Mouse (Mus musculus) thymus, adult 2 months (tissue): ENCODE results near the gene Ttc5. TPM values are rescaled to one million over a fixed set of nuclear protein-coding genes. Genes with fewer than 3 reads are reported as not detected.

Experiments
- DNase-seq: peaks from one replicate; pipeline ENCODE4 v3.0.0; 2021
- H3K27ac ChIP-seq: fragments of 200-500 bp; 2 replicates; pipeline ENCODE4 v1.5.1; 2012; ENCODE audit warnings: low read length, control low read depth; ENCODE audit not compliant: control insufficient read depth, insufficient read depth
- H3K27me3 ChIP-seq: fragments of 200-500 bp; 2 replicates; pipeline ENCODE4 v1.6.1; 2012; ENCODE audit warnings: mild to moderate bottlenecking, low read length, moderate library complexity, mixed read lengths; ENCODE audit not compliant: control insufficient read depth, insufficient read depth
- H3K36me3 ChIP-seq: fragments of 200-500 bp; 2 replicates; pipeline ENCODE4 v1.6.1; 2012; ENCODE audit warnings: mild to moderate bottlenecking, low read length, moderate library complexity; ENCODE audit not compliant: control insufficient read depth, insufficient read depth
- H3K4me1 ChIP-seq: fragments of 200-500 bp; replicated peaks from 2 replicates; pipeline ENCODE4 v1.6.1; 2012; ENCODE audit warnings: low read length; ENCODE audit not compliant: control insufficient read depth, insufficient read depth
- H3K4me3 ChIP-seq: fragments of 200-500 bp; 2 replicates; pipeline ENCODE4 v1.5.1; 2012; ENCODE audit warnings: mild to moderate bottlenecking, low read length, control low read depth, moderate library complexity; ENCODE audit not compliant: control insufficient read depth, insufficient read depth
- CTCF ChIP-seq: fragments of 200-500 bp; IDR thresholded peaks from 2 replicates; pipeline ENCODE4 v1.5.1; 2012; ENCODE audit warnings: mild to moderate bottlenecking, control low read depth, low read length, moderate library complexity, borderline replicate concordance; ENCODE audit not compliant: control insufficient read depth, poor library complexity, insufficient read depth; ENCODE audit errors: extremely low read depth
- POLR2A ChIP-seq: fragments of 200-500 bp; IDR thresholded peaks from 2 replicates; pipeline ENCODE4 v1.6.1; 2012; ENCODE audit warnings: mild to moderate bottlenecking, low read length, control low read depth, moderate library complexity; ENCODE audit not compliant: control insufficient read depth, poor library complexity, insufficient read depth; ENCODE audit errors: extremely low read depth
- WGBS: fragments of 180-500 bp; shearing (Covaris S2); methylation state at CpG from one replicate; pipeline ENCODE4 v1.1.7; 2018; 5-methylcytosine and 5-hydroxymethylcytosine counted together
- polyA plus RNA-seq: library from polyadenylated mRNA; depleted of rRNA; stranded (reverse); fragments of >200 nt; gene quantifications from 2 replicates; pipeline ENCODE4 v1.2.3, GENCODE M21; 2012

The Ttc5 gene
- polyA plus RNA-seq, 1 experiment = 50.5 TPM

DNA sequence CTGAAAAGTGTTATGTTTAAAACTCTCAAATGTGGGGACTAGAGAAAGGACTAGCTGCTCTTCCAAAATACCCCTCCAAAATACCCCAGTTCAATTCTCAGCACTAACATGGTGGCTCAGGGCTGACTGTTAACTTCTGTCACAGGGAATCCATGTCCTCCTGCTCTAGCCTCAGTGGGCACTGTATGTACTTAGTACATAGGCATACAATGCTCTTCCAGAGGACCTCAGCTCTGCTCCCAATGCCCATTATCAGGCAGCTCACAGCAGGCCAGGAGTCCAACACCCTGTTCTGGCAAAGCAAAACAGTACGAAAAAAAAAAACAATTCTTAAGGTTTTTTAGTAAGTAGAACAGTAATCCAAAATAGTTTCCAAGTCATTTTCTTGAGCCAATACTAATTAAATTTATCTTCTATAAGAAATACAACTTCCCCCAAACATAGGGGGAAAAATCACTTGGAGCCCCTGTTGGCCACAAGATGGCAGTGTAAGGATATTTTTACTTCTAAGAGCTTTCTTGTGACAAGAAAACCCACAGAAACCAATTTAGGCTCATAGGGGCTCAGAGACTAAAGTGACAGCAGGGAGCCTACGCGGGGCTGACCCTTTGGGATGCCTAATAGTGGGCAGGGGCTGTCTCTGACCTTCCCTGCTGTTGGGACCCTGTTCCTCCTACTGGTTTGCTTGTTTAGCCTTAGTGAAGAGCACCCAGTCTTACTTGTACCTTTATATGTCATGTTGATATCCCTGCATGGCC lies 14.4 kb upstream of the Ttc5 start:
- 15% methylated on average over 3 of the region's 3 CpGs for WGBS
- no peaks in the 10 kb centered on the region for H3K27me3 ChIP-seq
- no peaks in the 10 kb centered on the region; the same call in 1 of the 2 replicates for H3K4me1 ChIP-seq
- H3K36me3 ChIP-seq = no peaks in the 10 kb centered on the region
- no peak overlapping the region for H3K4me3 ChIP-seq
- H3K27ac ChIP-seq = no peak overlapping the region
- TF ChIP-seq POLR2A = no peak
- no peak for TF ChIP-seq CTCF
- DNase-seq = peak; percentile 29

DNA sequence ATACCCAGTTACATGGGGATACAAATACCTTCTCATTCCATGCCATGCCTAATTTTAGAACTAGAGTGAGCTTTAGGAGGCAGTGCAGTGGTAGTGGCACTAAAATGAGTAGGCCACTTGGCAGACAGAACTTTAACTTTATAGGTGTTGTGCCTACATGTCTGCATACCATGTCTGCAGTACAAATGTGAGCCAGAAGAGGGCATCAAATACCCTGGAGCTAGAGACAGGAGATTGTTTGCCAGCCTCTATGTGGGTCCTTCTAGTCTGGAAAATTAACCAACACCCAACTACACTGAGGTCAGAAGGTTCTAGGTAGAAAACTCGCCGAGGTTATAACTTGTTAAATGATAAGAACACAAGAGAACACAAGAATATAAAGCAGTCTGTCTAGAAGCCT lies 13.2 kb upstream of the Ttc5 start:
- Histone ChIP-seq H3K27ac (no peak overlapping the region), H3K4me3 (no peak overlapping the region), H3K4me1 (no peaks in the 10 kb centered on the region; the same call in 1 of the 2 replicates), H3K36me3 (no peaks in the 10 kb centered on the region), H3K27me3 (no peaks in the 10 kb centered on the region)
- TF ChIP-seq POLR2A (no peak), CTCF (no peak)
- peak; percentile 37 for DNase-seq
- 91% methylated on average over 2 of the region's 2 CpGs for WGBS

- no peaks in the 10 kb centered on the region for H3K36me3 ChIP-seq
- no peaks in the 10 kb centered on the region for H3K27me3 ChIP-seq
- no peaks in the 10 kb centered on the region; the same call in 1 of the 2 replicates for H3K4me1 ChIP-seq
- H3K4me3 ChIP-seq = no peak overlapping the region
- no peak for DNase-seq
- no peak overlapping the region for H3K27ac ChIP-seq
- TF ChIP-seq POLR2A (no peak), CTCF (no peak)
- WGBS = 92% methylated on average over 1 of the region's 1 CpGs
Observed at GRCm38 (mm10) chr14:50796464-50796863, 11.1 kb upstream of the Ttc5 start.

- Histone ChIP-seq H3K4me1 (no peaks in the 10 kb centered on the region; the same call in 1 of the 2 replicates), H3K27ac (no peak overlapping the region), H3K27me3 (no peaks in the 10 kb centered on the region), H3K36me3 (no peaks in the 10 kb centered on the region), H3K4me3 (no peak overlapping the region)
- WGBS = 95% methylated on average over 4 of the region's 4 CpGs
- DNase-seq = no peak
- TF ChIP-seq POLR2A (no peak), CTCF (no peak)
Observed at GRCm38 (mm10) chr14:50795965-50796364, 10.6 kb upstream of the Ttc5 start.

DNA sequence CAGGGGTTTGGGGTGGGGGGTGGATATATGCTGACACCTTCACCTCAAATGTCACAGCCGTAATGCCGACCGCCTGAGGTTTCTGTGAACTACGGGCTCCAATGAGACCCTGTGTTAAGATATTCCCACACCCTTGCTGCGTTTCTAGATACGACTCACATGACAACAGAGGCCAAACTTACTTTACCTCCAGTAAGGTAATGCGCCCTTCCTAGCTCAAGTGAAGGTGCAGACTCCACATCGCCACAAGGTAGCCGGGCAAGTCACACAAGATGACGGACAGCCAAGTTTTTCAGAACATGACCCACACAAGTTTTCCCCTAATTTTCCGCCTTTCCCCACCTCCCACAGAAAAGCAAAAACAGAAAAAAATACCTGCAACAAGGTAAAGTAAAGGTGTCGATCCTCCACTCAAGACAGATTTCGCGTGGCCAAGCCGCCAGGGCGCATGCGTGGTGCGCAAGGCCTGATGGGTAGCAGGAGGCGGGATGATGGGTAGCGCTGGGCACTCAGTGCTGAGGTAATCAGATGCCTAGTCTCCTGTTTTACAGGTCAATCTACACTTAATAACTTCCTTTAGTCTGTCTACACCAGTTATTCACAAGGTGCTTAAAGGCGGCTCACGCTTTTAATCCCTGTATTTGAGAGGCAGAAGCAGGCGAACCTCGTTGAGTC lies 10.1 kb upstream of the Ttc5 start:
- WGBS = 96% methylated on average over 24 of the region's 24 CpGs
- no peaks in the 10 kb centered on the region; the same call in 1 of the 2 replicates for H3K4me1 ChIP-seq
- H3K36me3 ChIP-seq = no peaks in the 10 kb centered on the region
- DNase-seq = no peak
- H3K27me3 ChIP-seq = no peaks in the 10 kb centered on the region
- H3K4me3 ChIP-seq = no peak overlapping the region
- H3K27ac ChIP-seq = no peak overlapping the region
- TF ChIP-seq CTCF = no peak
- no peak for TF ChIP-seq POLR2A

DNA sequence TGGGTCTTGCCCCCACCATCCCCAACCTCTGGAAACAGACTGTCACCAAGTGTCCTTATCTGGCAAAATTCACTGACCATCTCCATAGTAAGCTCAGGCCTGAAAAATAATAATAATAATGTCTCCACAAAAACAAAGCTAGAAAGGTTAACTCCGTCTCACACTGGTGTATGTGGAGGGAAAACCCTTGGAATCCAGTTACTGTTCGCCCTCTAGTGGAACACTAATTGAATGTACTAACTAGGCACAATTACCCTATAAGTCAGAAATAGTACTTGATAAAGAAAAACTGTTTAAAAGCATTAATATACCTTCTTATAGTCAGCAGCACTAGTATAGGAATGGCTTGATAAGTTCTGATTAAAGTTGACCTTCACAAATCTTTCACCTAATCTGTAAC lies 2.8 kb upstream of the Ttc5 start:
- no peak for DNase-seq
- Histone ChIP-seq H3K27me3 (no peaks in the 10 kb centered on the region), H3K4me3 (no peak overlapping the region), H3K27ac (no peak overlapping the region), H3K36me3 (no peaks in the 10 kb centered on the region), H3K4me1 (no peaks in the 10 kb centered on the region)
- TF ChIP-seq POLR2A (no peak), CTCF (no peak)
- WGBS = 19% methylated on average over 2 of the region's 2 CpGs
